Mouse (Mus musculus) leukemia stem cell, adult 10-12 weeks (primary cell): Measurements from ENCODE around the gene Gm10310. TPM values are rescaled to one million over a fixed set of nuclear protein-coding genes. Genes with fewer than 3 reads are reported as not detected.

Source experiments
- polyA plus RNA-seq: library from polyadenylated mRNA; stranded (reverse); fragments of >175 nt; gene quantifications from 2 replicates; pipeline ENCODE4 v1.2.3, GENCODE M21; 2012; ENCODE audit warnings: low replicate concordance

The Gm10310 gene
- polyA plus RNA-seq, result not detected in 2 replicates

GRCm38 (mm10) chr10:129984962-129985361, at the start of gene Gm10310:
TSS of gene Gm10310 (minus strand) at chr10:129985062.

DNA sequence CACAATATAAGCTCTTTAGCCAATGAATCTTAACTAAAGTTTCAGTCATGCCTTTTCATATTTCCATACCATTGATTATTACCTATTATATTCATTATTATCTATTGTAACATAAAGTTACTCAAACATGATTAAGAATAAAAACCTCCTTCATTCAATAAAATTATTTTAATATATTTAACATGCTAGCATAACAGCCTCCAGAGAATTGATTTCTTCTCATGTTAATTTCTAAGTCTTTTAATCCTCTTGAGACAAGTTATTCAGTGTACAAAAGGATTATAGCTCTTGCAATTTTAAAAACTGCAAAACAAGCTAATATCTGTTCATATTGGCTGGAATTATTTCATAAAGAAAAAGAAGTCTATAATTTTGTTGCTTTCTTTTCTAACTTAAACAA, 45.2 kb upstream of the Gm10310 start, which contains the start of gene Olfr821:
Olfr821 (plus strand) TSS at position 301 of the 400 bp plus-strand sequence.

DNA sequence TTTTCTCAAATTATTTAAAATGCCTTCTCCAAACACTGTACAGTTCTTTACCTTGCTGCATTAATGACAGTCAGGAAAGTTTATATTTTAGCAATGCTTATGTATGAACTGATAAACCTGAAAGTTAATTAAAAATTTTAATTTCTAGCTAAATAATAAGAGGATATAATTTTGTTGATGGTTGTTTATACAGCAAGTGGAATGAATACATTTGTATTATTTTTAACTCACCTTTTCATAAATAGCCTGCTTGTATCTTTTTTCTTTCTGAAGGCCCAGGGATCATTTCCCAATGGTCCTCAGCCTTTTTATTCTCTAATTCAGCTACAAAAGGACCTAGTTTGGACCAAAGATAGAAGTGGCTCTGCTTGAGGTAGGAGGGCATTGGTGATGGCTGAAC, 27.5 kb upstream of the Gm10310 start, which contains the start of gene Olfr820:
Olfr820 (plus strand) TSS at position 301 of the 400 bp plus-strand sequence.

GRCm38 (mm10) chr10:129976040-129976439, 8.8 kb downstream of the Gm10310 start, which contains the start of gene Olfr247:
TSS of gene Olfr247 (minus strand) at chr10:129976140.

GRCm38 (mm10) chr10:129967166-129967565, 17.7 kb downstream of the Gm10310 start, which contains the start of gene Olfr819:
TSS of gene Olfr819 (minus strand) at chr10:129967266.

DNA sequence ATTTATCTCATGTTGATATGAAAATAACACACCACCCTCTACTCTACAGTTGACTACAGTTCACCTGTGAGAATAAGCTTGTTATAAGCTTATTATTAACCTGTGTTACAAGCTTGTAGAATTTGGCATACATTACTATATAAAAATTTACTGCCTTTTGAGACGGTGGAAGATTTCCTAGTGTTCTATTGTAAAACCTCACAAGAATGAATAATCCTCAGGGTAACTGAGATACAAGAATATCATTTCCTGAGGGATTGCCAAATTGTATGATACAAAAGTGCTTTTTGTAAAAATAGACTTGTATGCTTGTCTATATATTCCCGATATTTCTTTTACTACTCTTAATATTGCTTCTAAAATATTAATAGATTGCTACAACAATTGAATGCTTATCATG, 35.9 kb downstream of the Gm10310 start, which contains the start of gene Olfr818:
Olfr818 (minus strand) TSS at position 101 of the 400 bp plus-strand sequence.

Other genes with a start within 250 kb of the Gm10310 start
- gene Olfr806, start 243.1 kb downstream of the Gm10310 start, polyA plus RNA-seq, result not detected in 2 replicates
- gene Olfr807, start 227.3 kb downstream of the Gm10310 start, polyA plus RNA-seq, result not detected in 2 replicates
- gene Olfr808, start 219.6 kb downstream of the Gm10310 start, polyA plus RNA-seq, result not detected in 2 replicates
- not detected in 2 replicates for gene Olfr809, start 210.4 kb downstream of the Gm10310 start, polyA plus RNA-seq
- gene Olfr810, start 190.1 kb downstream of the Gm10310 start, polyA plus RNA-seq, result not detected in 2 replicates
- not detected in 2 replicates for gene Olfr811, start 180.7 kb downstream of the Gm10310 start, polyA plus RNA-seq
- gene Olfr812, start 139.0 kb downstream of the Gm10310 start, polyA plus RNA-seq, result not detected in 2 replicates
- not detected in 2 replicates for gene Olfr813, start 129.7 kb downstream of the Gm10310 start, polyA plus RNA-seq
- not detected in 2 replicates for gene Olfr814, start 105.2 kb downstream of the Gm10310 start, polyA plus RNA-seq
- not detected in 2 replicates for gene Olfr815, start 79.2 kb downstream of the Gm10310 start, polyA plus RNA-seq
- not detected in 2 replicates for gene Olfr816, start 69.5 kb downstream of the Gm10310 start, polyA plus RNA-seq
- gene Olfr818, start 36.0 kb downstream of the Gm10310 start, polyA plus RNA-seq, result not detected in 2 replicates
- gene Olfr819, start 17.8 kb downstream of the Gm10310 start, polyA plus RNA-seq, result not detected in 2 replicates
- not detected in 2 replicates for gene Olfr247, start 8.9 kb downstream of the Gm10310 start, polyA plus RNA-seq
- gene Olfr820, start 27.6 kb upstream of the Gm10310 start, polyA plus RNA-seq, result not detected in 2 replicates
- not detected in 2 replicates for gene Olfr821, start 45.3 kb upstream of the Gm10310 start, polyA plus RNA-seq
- gene Olfr822, start 86.1 kb upstream of the Gm10310 start, polyA plus RNA-seq, result not detected in 2 replicates
- not detected in 2 replicates for gene Olfr823, start 130.3 kb upstream of the Gm10310 start, polyA plus RNA-seq
- 0.33 TPM in 1 of 2 replicates, not detected in the other for gene Olfr824, start 144.9 kb upstream of the Gm10310 start, polyA plus RNA-seq
- not detected in 2 replicates for gene Olfr825, start 181.7 kb upstream of the Gm10310 start, polyA plus RNA-seq
- gene Olfr826, start 199.1 kb upstream of the Gm10310 start, polyA plus RNA-seq, result not detected in 2 replicates
- gene Olfr827, start 229.3 kb upstream of the Gm10310 start, polyA plus RNA-seq, result not detected in 2 replicates